Mouse (Mus musculus) heart, embryonic 12.5 days (tissue): ENCODE data around the gene Fstl4. TPM values are rescaled to one million over a fixed set of nuclear protein-coding genes. Genes with fewer than 3 reads are reported as not detected.
"Not testable (repeated sequence)": the region's sequence is repeated elsewhere in the genome, so short reads cannot be mapped to it uniquely, and the experiment has no call there.

Experiments used
- ATAC-seq: fragments of 200-750 bp; cut with Nextera tagmentation; 2 replicates; pipeline ENCODE4 v1.8.0; 2017; ENCODE audit warnings: moderate TSS enrichment, moderate library complexity; ENCODE audit not compliant: insufficient number of reproducible peaks, low FRiP score
- H3K27ac ChIP-seq: fragments of 300-500 bp; sonication (generic); 2 replicates; pipeline ENCODE4 v1.5.1; 2016; ENCODE audit warnings: mild to moderate bottlenecking, moderate library complexity; ENCODE audit not compliant: poor library complexity, severe bottlenecking
- H3K27me3 ChIP-seq: fragments of 300-500 bp; sonication (generic); replicated peaks from 2 replicates; pipeline ENCODE4 v1.6.1; 2016; ENCODE audit warnings: mild to moderate bottlenecking, moderate library complexity
- H3K36me3 ChIP-seq: fragments of 300-500 bp; sonication (generic); 2 replicates; pipeline ENCODE4 v1.6.1; 2016; ENCODE audit warnings: mild to moderate bottlenecking, moderate library complexity
- H3K4me1 ChIP-seq: fragments of 300-500 bp; sonication (generic); replicated peaks from 2 replicates; pipeline ENCODE4 v1.6.1; 2016; ENCODE audit warnings: mild to moderate bottlenecking
- H3K4me2 ChIP-seq: fragments of 300-500 bp; sonication (generic); 2 replicates; pipeline ENCODE4 v1.6.1; 2016; ENCODE audit warnings: mild to moderate bottlenecking, moderate library complexity
- H3K4me3 ChIP-seq: fragments of 300-500 bp; sonication (generic); 2 replicates; pipeline ENCODE4 v1.5.1; 2016; ENCODE audit warnings: mild to moderate bottlenecking
- H3K9ac ChIP-seq: fragments of 300-500 bp; sonication (generic); 2 replicates; pipeline ENCODE4 v1.6.1; 2016; ENCODE audit warnings: mild to moderate bottlenecking, moderate library complexity
- H3K9me3 ChIP-seq: fragments of 300-500 bp; sonication (generic); replicated peaks from 2 replicates; pipeline ENCODE4 v1.6.1; 2016; ENCODE audit warnings: mild to moderate bottlenecking, moderate library complexity
- WGBS: fragments of 180-500 bp; shearing (Covaris S2); methylation state at CpG from one replicate; pipeline ENCODE4 v1.1.7; 2016; 5-methylcytosine and 5-hydroxymethylcytosine counted together
- polyA plus RNA-seq: library from polyadenylated mRNA; unstranded; fragments of >200 nt; fragmentation: Nextera tagmentation; extraction: Ambion mirVana; gene quantifications from 2 replicates; pipeline ENCODE4 v1.2.1, GENCODE M21; 2016

Gene Fstl4
- polyA plus RNA-seq, 1 experiment from 2014 or later, result 14.8 TPM

DNA sequence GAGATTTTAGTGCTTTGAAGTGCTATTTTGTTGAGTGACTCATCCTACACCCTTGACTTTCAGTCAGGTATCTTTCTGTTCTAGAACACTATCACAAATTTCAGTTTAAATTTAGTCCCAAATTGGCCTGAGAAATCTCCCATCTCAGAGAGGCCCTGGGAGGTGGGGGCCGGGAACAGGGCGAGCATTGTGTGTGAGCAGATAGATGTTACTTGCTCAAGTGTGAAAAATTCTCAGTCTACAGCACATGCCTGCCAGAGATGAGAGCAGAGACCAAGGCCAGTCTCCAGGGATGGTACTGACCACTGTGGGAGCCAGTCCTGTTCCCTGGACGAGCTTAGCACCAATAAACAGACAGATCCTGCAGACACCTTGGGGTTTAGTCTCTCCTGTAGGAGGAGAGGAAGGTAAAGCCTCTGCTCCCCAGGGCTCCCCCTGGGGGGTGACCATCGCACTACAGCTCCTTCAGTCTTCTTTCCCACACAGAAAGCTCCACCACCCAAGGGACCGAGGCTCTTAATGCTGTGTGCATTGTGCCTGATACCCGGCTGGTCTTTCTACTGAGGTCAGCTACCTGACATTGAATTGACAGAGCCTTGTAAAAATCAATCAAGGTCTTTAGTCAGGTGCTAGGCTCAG lies 393.3 kb downstream of the Fstl4 start:
- ATAC-seq, result no peak
- WGBS, result 69% methylated on average over 6 of the region's 6 CpGs

GRCm38 (mm10) chr11:53162385-53162784 lies 398.0 kb downstream of the Fstl4 start:
- no peak overlapping the region for H3K4me3 ChIP-seq
- ATAC-seq, result no peak
- H3K27me3 ChIP-seq, result no peaks in the 10 kb centered on the region
- no peak overlapping the region for H3K9ac ChIP-seq
- peaks cover 5% of the 10 kb centered on the region; the same call in 1 of the 2 replicates for H3K4me1 ChIP-seq
- H3K27ac ChIP-seq, result no peak overlapping the region
- no peaks in the 10 kb centered on the region for H3K36me3 ChIP-seq
- H3K4me2 ChIP-seq, result no peak overlapping the region
- 72% methylated on average over 6 of the region's 6 CpGs for WGBS
- H3K9me3 ChIP-seq, result no peaks in the 10 kb centered on the region

More for the DNA sequence above, 393.3 kb downstream of the Fstl4 start:
- no peaks in the 10 kb centered on the region for H3K4me1 ChIP-seq
- H3K27me3 ChIP-seq, result no peaks in the 10 kb centered on the region
- H3K4me3 ChIP-seq, result no peak overlapping the region
- no peak overlapping the region for H3K27ac ChIP-seq
- H3K4me2 ChIP-seq, result no peak overlapping the region
- H3K36me3 ChIP-seq, result no peaks in the 10 kb centered on the region
- no peak overlapping the region for H3K9ac ChIP-seq
- no peaks in the 10 kb centered on the region for H3K9me3 ChIP-seq

DNA sequence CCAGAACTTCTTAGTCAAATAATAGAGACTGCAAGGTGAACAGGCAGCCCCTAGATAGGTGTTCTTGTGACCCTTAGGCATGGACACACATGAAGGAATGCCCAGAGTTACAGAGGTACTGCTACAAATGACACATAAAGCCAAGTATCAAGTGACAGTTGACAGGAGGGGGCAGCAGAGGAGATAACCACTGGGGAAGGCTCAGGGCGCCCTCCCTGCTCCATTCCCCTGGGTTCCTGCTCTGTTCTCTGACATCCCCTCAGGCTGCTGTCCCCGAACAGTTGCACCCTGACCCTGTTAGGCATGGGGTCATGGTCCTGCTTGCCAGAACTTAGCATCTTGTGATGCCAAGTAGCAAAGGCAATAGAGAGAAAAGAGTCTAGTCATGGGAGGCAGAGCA lies 402.0 kb downstream of the Fstl4 start:
- Histone ChIP-seq H3K4me2 (no peak overlapping the region), H3K4me3 (no peak overlapping the region), H3K27ac (no peak overlapping the region), H3K27me3 (no peaks in the 10 kb centered on the region), H3K4me1 (peaks cover 5% of the 10 kb centered on the region; the same call in 1 of the 2 replicates), H3K36me3 (peaks cover 10% of the 10 kb centered on the region; the same call in 1 of the 2 replicates), H3K9me3 (no peaks in the 10 kb centered on the region), H3K9ac (no peak overlapping the region)
- no peak for ATAC-seq
- WGBS, result 42% methylated on average over 2 of the region's 2 CpGs

DNA sequence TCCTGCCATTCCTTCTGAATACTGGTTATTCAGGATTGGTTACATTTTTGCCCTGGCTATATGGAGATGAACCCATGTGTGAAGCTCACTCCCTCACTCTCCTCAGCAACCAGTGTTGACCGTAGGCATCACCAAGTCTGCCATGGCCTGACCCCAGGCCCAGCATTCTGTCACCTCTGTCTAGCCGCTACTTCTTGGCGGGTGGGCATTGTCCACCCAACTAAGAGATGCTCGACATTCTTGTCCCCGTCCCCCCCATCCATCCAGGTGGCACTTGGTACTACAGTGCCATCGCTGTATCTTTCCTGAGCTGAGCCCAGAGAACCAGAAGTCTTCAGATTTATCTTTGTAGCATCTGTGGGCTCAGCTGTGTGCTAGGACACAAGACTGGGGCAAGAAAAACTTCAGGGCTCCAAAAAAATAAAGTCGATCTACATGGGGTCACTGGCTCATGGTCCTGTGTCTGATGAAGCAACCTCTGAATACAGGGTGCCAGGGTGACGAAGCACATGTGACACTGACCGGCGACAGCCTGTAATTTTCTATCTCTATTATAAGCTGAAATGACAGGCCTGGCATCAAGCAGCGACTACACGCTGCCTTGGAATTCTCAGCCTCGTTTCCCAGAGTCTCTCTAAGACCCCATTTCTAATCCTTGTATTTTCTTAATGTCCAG lies 417.9 kb downstream of the Fstl4 start:
- no peak overlapping the region for H3K4me2 ChIP-seq
- H3K9ac ChIP-seq, result no peak overlapping the region
- H3K4me3 ChIP-seq, result no peak overlapping the region
- no peak overlapping the region for H3K27ac ChIP-seq
- 79% methylated on average over 13 of the region's 13 CpGs for WGBS
- H3K9me3 ChIP-seq, result no peaks in the 10 kb centered on the region
- H3K27me3 ChIP-seq, result no peaks in the 10 kb centered on the region
- ATAC-seq, result no peak
- H3K36me3 ChIP-seq, result no peaks in the 10 kb centered on the region
- peaks cover 22% of the 10 kb centered on the region for H3K4me1 ChIP-seq

DNA sequence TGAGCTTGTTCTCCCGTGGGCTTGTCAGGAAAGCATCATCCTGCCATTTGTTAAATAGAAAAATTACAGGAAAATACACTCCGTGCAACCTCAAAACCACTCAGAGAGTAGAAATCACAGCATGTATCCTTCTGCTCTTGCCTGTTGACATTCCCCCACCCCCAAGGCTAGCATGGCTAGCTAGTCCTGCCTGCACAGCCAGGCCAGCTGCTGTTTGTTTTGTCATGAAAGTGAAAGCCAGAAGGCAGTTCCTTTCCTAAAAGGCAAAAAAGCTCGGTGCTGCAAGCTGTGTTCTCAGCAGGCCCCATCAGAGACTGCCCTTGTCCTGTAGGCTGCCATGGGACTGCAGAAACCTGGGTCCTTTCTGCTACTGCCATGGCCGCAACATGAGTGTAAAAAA lies 418.4 kb downstream of the Fstl4 start:
- no peak for ATAC-seq

GRCm38 (mm10) chr11:53184046-53184445 lies 419.6 kb downstream of the Fstl4 start:
- Histone ChIP-seq H3K27me3 (no peaks in the 10 kb centered on the region), H3K9me3 (no peaks in the 10 kb centered on the region), H3K9ac (no peak overlapping the region), H3K36me3 (no peaks in the 10 kb centered on the region), H3K4me1 (peaks cover 22% of the 10 kb centered on the region), H3K27ac (no peak overlapping the region), H3K4me2 (no peak overlapping the region), H3K4me3 (no peak overlapping the region)
- 87% methylated on average over 7 of the region's 7 CpGs for WGBS
- no peak for ATAC-seq

More for the DNA sequence above, 418.4 kb downstream of the Fstl4 start:
- Histone ChIP-seq H3K4me3 (no peak overlapping the region), H3K27ac (no peak overlapping the region), H3K4me2 (no peak overlapping the region), H3K27me3 (no peaks in the 10 kb centered on the region), H3K4me1 (peaks cover 22% of the 10 kb centered on the region), H3K36me3 (no peaks in the 10 kb centered on the region), H3K9ac (no peak overlapping the region), H3K9me3 (no peaks in the 10 kb centered on the region)
- WGBS, result 42% methylated on average over 4 of the region's 4 CpGs

GRCm38 (mm10) chr11:53184698-53185097 lies 420.3 kb downstream of the Fstl4 start:
- Histone ChIP-seq H3K4me3 (no peak overlapping the region), H3K27me3 (no peaks in the 10 kb centered on the region), H3K36me3 (no peaks in the 10 kb centered on the region), H3K4me1 (peaks cover 22% of the 10 kb centered on the region), H3K9ac (no peak overlapping the region), H3K27ac (no peak overlapping the region), H3K9me3 (no peaks in the 10 kb centered on the region), H3K4me2 (no peak overlapping the region)
- ATAC-seq, result no peak
- 71% methylated on average over 5 of the region's 5 CpGs for WGBS

DNA sequence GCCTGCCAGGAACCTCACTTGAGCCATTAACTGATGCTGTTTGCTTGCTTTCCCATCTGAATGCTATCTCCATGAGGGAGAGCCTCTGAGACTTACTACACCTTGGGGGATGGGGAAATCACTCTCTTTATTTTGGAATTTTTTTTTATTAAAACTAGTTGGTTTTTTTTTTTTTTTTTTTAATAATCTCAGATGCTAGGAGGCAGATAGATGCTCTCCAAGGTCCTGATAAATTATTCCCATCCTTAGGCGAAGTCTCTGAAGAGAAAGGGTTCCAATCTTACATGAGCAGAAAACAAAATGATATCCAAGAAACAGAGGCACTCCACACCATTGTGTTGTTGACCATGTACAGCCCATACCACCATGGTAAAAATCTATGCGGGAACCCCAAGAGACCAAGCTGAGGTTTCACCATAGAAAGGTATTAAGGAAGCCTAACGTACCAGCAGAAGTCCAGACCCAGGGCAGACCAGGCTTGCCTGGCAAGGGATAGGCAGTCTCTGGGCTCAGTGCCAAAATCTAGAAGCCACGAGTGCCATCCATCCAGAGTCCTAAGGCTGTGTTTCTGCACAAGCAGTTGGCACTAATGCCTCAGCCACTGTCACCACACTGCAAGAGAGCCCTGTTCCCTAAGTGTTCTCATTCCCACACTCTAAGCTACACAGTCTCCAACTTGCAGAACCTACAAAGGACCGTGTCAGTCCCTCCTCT lies 423.1 kb downstream of the Fstl4 start:
- no peaks in the 10 kb centered on the region for H3K36me3 ChIP-seq
- no peak overlapping the region for H3K27ac ChIP-seq
- no peak overlapping the region for H3K9ac ChIP-seq
- H3K4me1 ChIP-seq, result peaks cover 22% of the 10 kb centered on the region
- WGBS, result 68% methylated on average over 5 of the region's 5 CpGs
- no peaks in the 10 kb centered on the region for H3K27me3 ChIP-seq
- H3K9me3 ChIP-seq, result no peaks in the 10 kb centered on the region
- H3K4me2 ChIP-seq, result no peak overlapping the region
- H3K4me3 ChIP-seq, result no peak overlapping the region
- ATAC-seq, result no peak

- H3K27me3 ChIP-seq, H3K27ac ChIP-seq, H3K9ac ChIP-seq, H3K9me3 ChIP-seq, H3K4me2 ChIP-seq, H3K4me1 ChIP-seq, H3K4me3 ChIP-seq, H3K36me3 ChIP-seq, ATAC-seq: not testable (repeated sequence)
- 97% methylated on average over 1 of the region's 1 CpGs for WGBS
Measured at GRCm38 (mm10) chr11:53196551-53196950, 432.1 kb downstream of the Fstl4 start.

DNA sequence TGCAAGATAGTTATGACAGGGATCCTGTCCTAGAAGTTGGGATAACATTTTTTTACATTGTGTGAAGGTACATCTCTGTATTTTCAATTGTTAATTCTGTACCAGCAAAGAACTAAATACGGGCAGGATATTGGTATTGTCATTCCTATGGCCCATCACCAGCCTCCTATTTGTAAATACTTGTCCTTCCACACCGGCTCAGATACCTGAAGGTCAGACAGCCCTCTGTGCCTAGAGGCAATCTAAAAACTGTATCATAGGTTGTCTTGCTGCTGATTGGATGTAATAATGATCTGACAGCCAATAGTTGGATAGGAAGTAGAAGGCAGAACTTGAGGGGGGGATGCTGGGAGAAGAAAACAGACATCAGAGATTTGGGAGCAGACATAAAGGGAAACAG lies 432.7 kb downstream of the Fstl4 start:
- WGBS, result 83% methylated on average over 2 of the region's 2 CpGs
- Histone ChIP-seq H3K27ac (no peak overlapping the region), H3K36me3 (no peaks in the 10 kb centered on the region), H3K27me3 (no peaks in the 10 kb centered on the region), H3K9ac (no peak overlapping the region), H3K9me3 (peaks cover 3% of the 10 kb centered on the region; the same call in 1 of the 2 replicates), H3K4me2 (no peak overlapping the region), H3K4me1 (no peaks in the 10 kb centered on the region), H3K4me3 (no peak overlapping the region)
- ATAC-seq, result no peak

- H3K9ac ChIP-seq, result no peak overlapping the region
- ATAC-seq, result no peak
- peaks cover 3% of the 10 kb centered on the region for H3K9me3 ChIP-seq
- WGBS, result 80% methylated on average over 2 of the region's 2 CpGs
- no peaks in the 10 kb centered on the region for H3K27me3 ChIP-seq
- no peaks in the 10 kb centered on the region for H3K36me3 ChIP-seq
- H3K4me3 ChIP-seq, result no peak overlapping the region
- H3K27ac ChIP-seq, result no peak overlapping the region
- H3K4me2 ChIP-seq, result no peak overlapping the region
- no peaks in the 10 kb centered on the region for H3K4me1 ChIP-seq
Measured at GRCm38 (mm10) chr11:53202459-53203250, 438.2 kb downstream of the Fstl4 start.
